Mouse (Mus musculus): Measurements from ENCODE around the gene Ephb6. TPM values are rescaled to one million over a fixed set of nuclear protein-coding genes. Genes with fewer than 3 reads are reported as not detected.

Gene Ephb6
- polyA plus RNA-seq, 1 experiment from 2014 or later: 11.7 TPM

DNA sequence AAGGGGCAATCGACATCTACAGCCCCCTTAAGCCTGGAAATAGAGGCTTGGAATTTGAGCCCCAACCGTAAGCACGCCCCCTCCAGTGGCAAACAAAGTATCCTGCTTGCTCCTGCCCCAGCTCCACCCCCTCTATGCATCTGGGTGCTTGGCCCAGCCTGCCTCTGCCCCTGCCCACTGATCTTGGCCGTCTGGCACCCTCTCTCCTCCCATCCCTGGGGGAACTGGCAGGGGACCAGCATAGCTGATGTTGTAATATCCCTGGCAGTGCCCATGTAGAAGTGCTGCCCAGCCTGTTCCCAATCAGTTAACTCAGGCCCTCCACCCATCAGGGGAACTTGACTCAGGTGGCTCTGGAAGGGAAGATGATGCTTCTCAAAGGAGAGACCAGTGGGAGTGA is 932 bp downstream of the Ephb6 start:
- no peaks in the 10 kb centered on the region for H3K9me3 ChIP-seq (ENCODE audit: control insufficient read depth, low read depth, low read length)
- 9% methylated on average over 4 of the region's 4 CpGs for WGBS
- no peak overlapping the region for H3K27ac ChIP-seq (ENCODE audit: low read length)
- 0 out of 2 replicates have a peak, but pooled peaks cover 4% of the 10 kb centered on the region for H3K4me1 ChIP-seq (ENCODE audit: control insufficient read depth, insufficient read depth, low read length)
- no peak for ATAC-seq (ENCODE audit: insufficient number of reproducible peaks, insufficient read depth, low FRiP score, low read depth)
- 0 out of 2 replicates have a peak overlapping the region, but pooled peaks have one; percentile 63 for H3K9ac ChIP-seq (replicated peaks; ENCODE audit: low read depth, low read length)
- peak overlapping the region; percentile 92 for H3K4me2 ChIP-seq (replicated peaks; ENCODE audit: low read depth, low read length)
- no peaks in the 10 kb centered on the region for H3K27me3 ChIP-seq (ENCODE audit: control insufficient read depth, insufficient read depth, low read length)
- peak overlapping the region; percentile 69; the same call in 1 of the 2 replicates for H3K4me3 ChIP-seq (ENCODE audit: low read depth, low read length)
- no peaks in the 10 kb centered on the region for H3K36me3 ChIP-seq (ENCODE audit: control insufficient read depth, insufficient read depth, low read length)

DNA sequence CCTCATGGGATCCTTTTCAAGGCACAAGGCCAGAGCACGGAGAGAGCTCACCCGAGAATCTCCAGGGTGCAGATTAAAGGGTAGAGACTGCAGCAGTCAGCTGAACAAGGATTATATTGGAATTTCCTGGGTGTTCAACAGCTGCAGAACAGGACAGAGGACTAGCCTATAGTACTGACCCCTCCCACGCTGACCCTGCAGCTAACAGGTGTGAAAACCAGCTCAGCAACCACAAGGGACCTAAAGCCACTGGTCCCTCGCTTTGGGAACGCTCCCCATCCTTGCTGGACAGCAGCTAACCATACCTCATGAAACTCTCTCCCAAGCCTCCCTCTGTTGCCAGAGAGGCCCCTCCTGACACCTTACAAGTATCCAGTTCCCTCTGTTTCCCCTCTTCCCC is 2.4 kb downstream of the Ephb6 start:
- Histone ChIP-seq H3K9me3 (ENCODE audit: control insufficient read depth, low read depth, low read length) (no peaks in the 10 kb centered on the region), H3K27ac (ENCODE audit: low read length) (no peak overlapping the region), H3K4me3 (ENCODE audit: low read depth, low read length) (no peak overlapping the region), H3K4me2 (replicated peaks; ENCODE audit: low read depth, low read length) (no peak overlapping the region), H3K27me3 (ENCODE audit: control insufficient read depth, insufficient read depth, low read length) (no peaks in the 10 kb centered on the region), H3K36me3 (ENCODE audit: control insufficient read depth, insufficient read depth, low read length) (no peaks in the 10 kb centered on the region), H3K9ac (replicated peaks; ENCODE audit: low read depth, low read length) (no peak overlapping the region), H3K4me1 (ENCODE audit: control insufficient read depth, insufficient read depth, low read length) (0 out of 2 replicates have a peak, but pooled peaks cover 4% of the 10 kb centered on the region)
- ATAC-seq (ENCODE audit: insufficient number of reproducible peaks, insufficient read depth, low FRiP score, low read depth): no peak
- WGBS: 68% methylated on average over 5 of the region's 5 CpGs

DNA sequence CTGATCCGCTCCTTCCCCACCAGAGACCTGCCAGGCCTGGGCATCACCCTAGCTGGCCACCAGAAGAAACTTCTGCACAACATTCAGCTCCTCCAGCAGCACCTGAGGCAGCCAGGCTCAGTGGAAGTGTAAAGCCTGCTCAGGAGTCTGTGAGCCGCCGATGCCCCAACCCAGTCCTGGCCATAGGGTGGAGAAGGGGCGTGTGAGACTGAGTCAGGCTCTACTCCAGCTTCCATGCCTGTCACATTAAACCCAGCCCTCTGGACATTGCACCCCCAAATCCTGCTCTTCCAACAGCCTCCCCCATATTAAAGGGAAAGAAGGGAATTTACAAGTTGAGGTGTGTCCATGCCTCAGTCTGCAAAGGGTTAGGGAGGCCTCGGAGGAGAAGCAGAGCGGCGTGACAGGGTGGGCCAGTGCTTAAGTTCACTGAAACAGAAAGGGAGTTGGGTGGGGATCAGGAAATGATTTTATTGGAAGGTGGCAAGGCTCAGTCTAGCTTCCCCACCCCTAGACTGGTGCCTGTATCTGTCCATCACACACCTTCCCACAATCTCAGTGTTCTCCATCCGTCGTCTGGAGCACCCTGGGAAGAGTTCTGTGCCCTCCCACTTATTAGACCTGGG is 15.0 kb downstream of the Ephb6 start:
- no peak for ATAC-seq (ENCODE audit: insufficient number of reproducible peaks, insufficient read depth, low FRiP score, low read depth)
- Histone ChIP-seq H3K4me3 (ENCODE audit: low read depth, low read length) (no peak overlapping the region), H3K9ac (replicated peaks; ENCODE audit: low read depth, low read length) (no peak overlapping the region), H3K36me3 (ENCODE audit: control insufficient read depth, insufficient read depth, low read length) (no peaks in the 10 kb centered on the region), H3K4me1 (ENCODE audit: control insufficient read depth, insufficient read depth, low read length) (no peaks in the 10 kb centered on the region), H3K9me3 (ENCODE audit: control insufficient read depth, low read depth, low read length) (no peaks in the 10 kb centered on the region), H3K27me3 (ENCODE audit: control insufficient read depth, insufficient read depth, low read length) (no peaks in the 10 kb centered on the region), H3K27ac (ENCODE audit: low read length) (no peak overlapping the region), H3K4me2 (replicated peaks; ENCODE audit: low read depth, low read length) (no peak overlapping the region)
- 88% methylated on average over 9 of the region's 9 CpGs for WGBS

DNA sequence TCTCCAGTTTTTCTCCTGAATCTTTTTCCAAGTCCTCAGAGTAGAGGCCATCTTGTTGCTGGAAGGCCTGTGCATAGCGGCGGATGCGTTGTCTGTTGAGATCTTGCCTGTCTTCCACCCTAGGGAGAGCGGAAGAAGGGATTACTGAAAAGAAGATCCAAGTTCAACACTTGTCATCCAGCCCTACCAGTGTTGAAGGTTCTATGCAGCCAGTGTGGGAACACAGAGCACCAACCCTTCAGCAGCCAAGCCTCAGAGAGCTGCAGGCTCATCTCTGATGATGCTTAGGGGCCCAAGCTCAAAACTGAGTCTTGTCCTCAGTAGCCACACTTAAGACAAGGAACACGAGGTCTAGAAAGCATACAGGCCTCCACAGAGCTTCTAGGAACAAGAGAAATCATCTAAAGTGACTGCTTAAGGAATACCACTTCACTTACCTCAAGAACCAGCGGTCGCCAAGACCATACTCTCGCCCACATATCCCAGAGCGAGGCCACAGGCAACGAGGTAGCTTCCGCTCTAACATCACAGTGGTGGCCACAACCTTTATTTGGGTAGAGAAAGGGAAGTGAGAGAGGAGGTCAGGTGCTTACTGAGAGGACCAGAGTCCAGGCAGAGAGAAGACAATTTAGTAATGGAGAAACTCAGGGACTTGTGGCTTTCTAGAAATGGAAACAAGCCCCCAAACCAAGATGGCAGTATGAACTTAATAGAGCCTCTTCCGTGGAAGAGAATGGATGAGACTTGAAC is 16.1 kb downstream of the Ephb6 start:
- Histone ChIP-seq H3K36me3 (ENCODE audit: control insufficient read depth, insufficient read depth, low read length) (no peaks in the 10 kb centered on the region), H3K27me3 (ENCODE audit: control insufficient read depth, insufficient read depth, low read length) (no peaks in the 10 kb centered on the region), H3K27ac (ENCODE audit: low read length) (no peak overlapping the region), H3K4me1 (ENCODE audit: control insufficient read depth, insufficient read depth, low read length) (no peaks in the 10 kb centered on the region), H3K9ac (replicated peaks; ENCODE audit: low read depth, low read length) (no peak overlapping the region), H3K4me3 (ENCODE audit: low read depth, low read length) (no peak overlapping the region), H3K4me2 (replicated peaks; ENCODE audit: low read depth, low read length) (no peak overlapping the region), H3K9me3 (ENCODE audit: control insufficient read depth, low read depth, low read length) (no peaks in the 10 kb centered on the region)
- no peak for ATAC-seq (ENCODE audit: insufficient number of reproducible peaks, insufficient read depth, low FRiP score, low read depth)
- WGBS: 89% methylated on average over 12 of the region's 12 CpGs

DNA sequence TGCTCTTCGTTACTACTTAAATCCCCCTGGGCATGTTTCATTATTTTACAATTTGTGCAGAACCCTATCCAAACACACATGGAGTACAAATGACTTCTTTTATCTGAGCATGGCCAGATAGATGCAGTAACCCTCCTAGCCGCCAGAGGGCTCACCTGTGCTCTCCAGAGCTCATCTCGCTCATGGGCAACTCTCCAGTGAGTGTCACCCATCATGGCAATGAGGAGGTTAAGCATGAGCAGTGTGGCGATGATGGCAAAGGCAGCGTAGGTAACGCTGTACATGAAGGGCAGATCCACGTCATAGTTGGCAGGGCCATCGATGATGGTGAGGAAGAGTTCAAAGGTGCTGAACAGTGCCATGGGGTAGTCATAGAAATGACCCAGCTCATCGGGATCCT is 17.4 kb downstream of the Ephb6 start:
- WGBS: 66% methylated on average over 9 of the region's 9 CpGs
- Histone ChIP-seq H3K36me3 (ENCODE audit: control insufficient read depth, insufficient read depth, low read length) (no peaks in the 10 kb centered on the region), H3K4me2 (replicated peaks; ENCODE audit: low read depth, low read length) (no peak overlapping the region), H3K4me1 (ENCODE audit: control insufficient read depth, insufficient read depth, low read length) (no peaks in the 10 kb centered on the region), H3K9me3 (ENCODE audit: control insufficient read depth, low read depth, low read length) (no peaks in the 10 kb centered on the region), H3K9ac (replicated peaks; ENCODE audit: low read depth, low read length) (no peak overlapping the region), H3K27ac (ENCODE audit: low read length) (no peak overlapping the region), H3K4me3 (ENCODE audit: low read depth, low read length) (no peak overlapping the region), H3K27me3 (ENCODE audit: control insufficient read depth, insufficient read depth, low read length) (no peaks in the 10 kb centered on the region)
- no peak for ATAC-seq (ENCODE audit: insufficient number of reproducible peaks, insufficient read depth, low FRiP score, low read depth)

DNA sequence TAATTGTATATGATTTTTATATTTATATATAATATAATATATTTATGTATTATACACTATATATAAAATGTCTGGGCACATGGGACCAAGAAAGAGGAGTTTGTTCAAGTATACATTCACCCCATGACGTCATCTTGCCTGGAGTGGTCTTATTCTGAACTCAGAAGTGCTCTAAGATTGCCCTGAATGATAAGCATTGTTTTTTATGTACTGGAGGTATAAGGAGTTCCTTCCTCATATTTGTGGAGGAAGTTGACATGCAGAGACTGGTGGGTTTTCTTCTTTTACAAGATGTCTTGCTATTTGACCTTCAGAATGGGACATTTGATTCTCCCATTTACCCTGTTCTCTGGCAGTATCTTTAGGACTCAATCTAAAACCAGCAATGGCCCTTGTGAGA is 22.9 kb downstream of the Ephb6 start:
- no peak overlapping the region for H3K9ac ChIP-seq (replicated peaks; ENCODE audit: low read depth, low read length)
- H3K9me3 ChIP-seq (ENCODE audit: control insufficient read depth, low read depth, low read length): no peaks in the 10 kb centered on the region
- H3K4me3 ChIP-seq (ENCODE audit: low read depth, low read length): no peak overlapping the region
- no peak overlapping the region for H3K4me2 ChIP-seq (replicated peaks; ENCODE audit: low read depth, low read length)
- no peaks in the 10 kb centered on the region for H3K4me1 ChIP-seq (ENCODE audit: control insufficient read depth, insufficient read depth, low read length)
- WGBS: 81% methylated on average over 1 of the region's 1 CpGs
- no peak overlapping the region for H3K27ac ChIP-seq (ENCODE audit: low read length)
- no peaks in the 10 kb centered on the region for H3K27me3 ChIP-seq (ENCODE audit: control insufficient read depth, insufficient read depth, low read length)
- ATAC-seq (ENCODE audit: insufficient number of reproducible peaks, insufficient read depth, low FRiP score, low read depth): no peak
- H3K36me3 ChIP-seq (ENCODE audit: control insufficient read depth, insufficient read depth, low read length): no peaks in the 10 kb centered on the region

DNA sequence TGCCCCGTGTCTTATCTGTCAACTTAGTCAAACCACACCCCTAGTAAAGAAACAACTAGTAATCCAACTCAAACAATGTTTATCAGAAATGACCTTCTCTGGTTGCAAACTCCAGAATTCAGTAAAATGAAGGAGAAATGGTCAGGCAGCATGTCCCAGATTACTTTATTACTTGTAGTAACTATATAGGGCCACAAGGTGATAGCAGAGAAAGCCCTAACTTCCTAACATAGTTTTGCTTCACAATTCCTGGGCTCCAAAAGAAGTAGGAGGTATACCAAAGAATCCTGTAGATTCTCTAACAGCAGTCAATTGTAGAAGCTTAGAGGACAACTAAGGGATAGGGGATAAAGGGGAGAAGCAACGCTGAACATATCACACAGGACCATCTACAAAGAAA is 25.5 kb downstream of the Ephb6 start:
- Histone ChIP-seq H3K9me3 (ENCODE audit: control insufficient read depth, low read depth, low read length) (no peaks in the 10 kb centered on the region), H3K4me3 (ENCODE audit: low read depth, low read length) (no peak overlapping the region), H3K4me1 (ENCODE audit: control insufficient read depth, insufficient read depth, low read length) (no peaks in the 10 kb centered on the region), H3K27me3 (ENCODE audit: control insufficient read depth, insufficient read depth, low read length) (no peaks in the 10 kb centered on the region), H3K36me3 (ENCODE audit: control insufficient read depth, insufficient read depth, low read length) (no peaks in the 10 kb centered on the region), H3K27ac (ENCODE audit: low read length) (no peak overlapping the region), H3K9ac (replicated peaks; ENCODE audit: low read depth, low read length) (no peak overlapping the region), H3K4me2 (replicated peaks; ENCODE audit: low read depth, low read length) (no peak overlapping the region)
- ATAC-seq (ENCODE audit: insufficient number of reproducible peaks, insufficient read depth, low FRiP score, low read depth): no peak
- WGBS: 58% methylated on average over 2 of the region's 2 CpGs

DNA sequence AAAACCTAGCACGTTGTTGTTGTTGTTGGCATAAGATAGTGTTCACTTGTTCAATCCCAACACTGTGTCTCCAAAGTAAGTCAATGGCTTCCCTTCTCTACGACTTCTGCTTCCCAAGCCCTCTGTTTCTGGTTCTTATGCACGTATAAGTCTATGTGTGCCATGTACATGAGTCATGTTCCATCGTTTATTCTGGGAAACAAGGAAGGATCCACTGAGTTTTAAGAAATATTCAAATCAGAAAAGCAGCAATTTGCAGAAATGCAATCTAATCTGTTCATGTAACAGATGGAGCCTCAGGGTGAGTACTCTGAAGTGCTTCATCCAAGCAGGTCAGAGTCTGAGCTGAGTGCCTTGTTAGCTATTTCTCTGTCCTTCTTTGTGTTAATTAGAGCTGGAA is 26.3 kb downstream of the Ephb6 start:
- Histone ChIP-seq H3K9me3 (ENCODE audit: control insufficient read depth, low read depth, low read length) (no peaks in the 10 kb centered on the region), H3K27me3 (ENCODE audit: control insufficient read depth, insufficient read depth, low read length) (no peaks in the 10 kb centered on the region), H3K4me1 (ENCODE audit: control insufficient read depth, insufficient read depth, low read length) (no peaks in the 10 kb centered on the region), H3K9ac (replicated peaks; ENCODE audit: low read depth, low read length) (no peak overlapping the region), H3K4me3 (ENCODE audit: low read depth, low read length) (no peak overlapping the region), H3K36me3 (ENCODE audit: control insufficient read depth, insufficient read depth, low read length) (no peaks in the 10 kb centered on the region), H3K27ac (ENCODE audit: low read length) (no peak overlapping the region), H3K4me2 (replicated peaks; ENCODE audit: low read depth, low read length) (no peak overlapping the region)
- 84% methylated on average over 4 of the region's 4 CpGs for WGBS
- no peak for ATAC-seq (ENCODE audit: insufficient number of reproducible peaks, insufficient read depth, low FRiP score, low read depth)

All from stomach, embryonic 14.5 days (tissue).